Mouse (Mus musculus): Measurements from ENCODE around the gene Zfp462. TPM values are rescaled to one million over a fixed set of nuclear protein-coding genes. Genes with fewer than 3 reads are reported as not detected.

Gene Zfp462
- polyA plus RNA-seq, 1 experiment from 2014 or later, result 5.1 TPM

GRCm38 (mm10) chr4:55051345-55051744, 106.5 kb downstream of the Zfp462 start:
- Histone ChIP-seq H3K36me3 (ENCODE audit: control insufficient read depth, insufficient read depth, low read length) (peaks cover 63% of the 10 kb centered on the region), H3K27ac (ENCODE audit: low read depth) (no peak overlapping the region), H3K4me2 (ENCODE audit: low read length) (no peak overlapping the region), H3K9me3 (ENCODE audit: control insufficient read depth, low read length) (no peaks in the 10 kb centered on the region), H3K4me1 (replicated peaks; ENCODE audit: control insufficient read depth, insufficient read depth, low read length) (no peaks in the 10 kb centered on the region), H3K27me3 (replicated peaks; ENCODE audit: control insufficient read depth, insufficient read depth, low read length) (no peaks in the 10 kb centered on the region), H3K9ac (ENCODE audit: low read length) (no peak overlapping the region), H3K4me3 (ENCODE audit: low read depth, low read length) (no peak overlapping the region)
- DNase-seq (ENCODE audit: low spot score) (no peak), ATAC-seq (replicated peaks; ENCODE audit: low FRiP score, low TSS enrichment, low read depth) (no peak)
- WGBS, result 93% methylated on average over 4 of the region's 4 CpGs

- WGBS, result 93% methylated on average over 10 of the region's 10 CpGs
- H3K4me2 ChIP-seq (ENCODE audit: low read length), result no peak overlapping the region
- H3K27ac ChIP-seq (ENCODE audit: low read depth), result no peak overlapping the region
- H3K9me3 ChIP-seq (ENCODE audit: control insufficient read depth, low read length), result no peaks in the 10 kb centered on the region
- DNase-seq (ENCODE audit: low spot score) (no peak), ATAC-seq (replicated peaks; ENCODE audit: low FRiP score, low TSS enrichment, low read depth) (no peak)
- H3K27me3 ChIP-seq (replicated peaks; ENCODE audit: control insufficient read depth, insufficient read depth, low read length), result no peaks in the 10 kb centered on the region
- H3K9ac ChIP-seq (ENCODE audit: low read length), result no peak overlapping the region
- H3K4me1 ChIP-seq (replicated peaks; ENCODE audit: control insufficient read depth, insufficient read depth, low read length), result no peaks in the 10 kb centered on the region; the same call in 1 of the 2 replicates
- H3K36me3 ChIP-seq (ENCODE audit: control insufficient read depth, insufficient read depth, low read length), result peaks cover 70% of the 10 kb centered on the region
- no peak overlapping the region for H3K4me3 ChIP-seq (ENCODE audit: low read depth, low read length)
Observed at GRCm38 (mm10) chr4:55052686-55053085, 107.8 kb downstream of the Zfp462 start.

GRCm38 (mm10) chr4:55057666-55058455, 113.0 kb downstream of the Zfp462 start:
- no peak overlapping the region for H3K4me3 ChIP-seq (ENCODE audit: low read depth, low read length)
- no peaks in the 10 kb centered on the region for H3K27me3 ChIP-seq (replicated peaks; ENCODE audit: control insufficient read depth, insufficient read depth, low read length)
- no peak overlapping the region for H3K27ac ChIP-seq (ENCODE audit: low read depth)
- H3K4me1 ChIP-seq (replicated peaks; ENCODE audit: control insufficient read depth, insufficient read depth, low read length), result no peaks in the 10 kb centered on the region; the same call in 1 of the 2 replicates
- 68% methylated on average over 10 of the region's 10 CpGs for WGBS
- no peak overlapping the region for H3K4me2 ChIP-seq (ENCODE audit: low read length)
- no peak for ATAC-seq (replicated peaks; ENCODE audit: low FRiP score, low TSS enrichment, low read depth)
- H3K9ac ChIP-seq (ENCODE audit: low read length), result no peak overlapping the region
- no peaks in the 10 kb centered on the region for H3K9me3 ChIP-seq (ENCODE audit: control insufficient read depth, low read length)
- no peak for DNase-seq (ENCODE audit: low spot score)
- peaks cover 71% of the 10 kb centered on the region for H3K36me3 ChIP-seq (ENCODE audit: control insufficient read depth, insufficient read depth, low read length)

DNA sequence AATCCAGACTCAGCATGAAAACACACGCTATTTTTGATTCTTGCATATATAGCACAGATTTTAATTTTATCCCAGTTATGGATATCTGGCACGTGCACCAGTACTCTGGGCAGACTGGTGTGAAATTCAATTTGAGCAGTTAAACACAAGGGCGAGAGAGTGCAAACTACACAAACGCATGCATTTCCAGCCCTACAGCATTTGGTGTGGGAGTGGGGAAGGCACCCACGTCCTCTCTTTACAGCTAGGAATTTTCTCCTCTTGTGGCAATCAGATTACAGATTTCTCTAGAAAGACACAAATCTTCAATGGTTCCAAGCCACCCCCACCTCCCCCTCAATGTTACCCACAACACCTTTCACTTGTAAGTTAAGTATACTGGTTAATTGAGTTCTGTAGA, 114.1 kb downstream of the Zfp462 start:
- no peak overlapping the region for H3K9ac ChIP-seq (ENCODE audit: low read length)
- ATAC-seq (replicated peaks; ENCODE audit: low FRiP score, low TSS enrichment, low read depth) (no peak), DNase-seq (ENCODE audit: low spot score) (no peak)
- H3K27me3 ChIP-seq (replicated peaks; ENCODE audit: control insufficient read depth, insufficient read depth, low read length), result no peaks in the 10 kb centered on the region
- WGBS, result 92% methylated on average over 5 of the region's 5 CpGs
- H3K36me3 ChIP-seq (ENCODE audit: control insufficient read depth, insufficient read depth, low read length), result peaks cover 70% of the 10 kb centered on the region
- H3K9me3 ChIP-seq (ENCODE audit: control insufficient read depth, low read length), result no peaks in the 10 kb centered on the region
- H3K4me3 ChIP-seq (ENCODE audit: low read depth, low read length), result no peak overlapping the region
- no peaks in the 10 kb centered on the region; the same call in 1 of the 2 replicates for H3K4me1 ChIP-seq (replicated peaks; ENCODE audit: control insufficient read depth, insufficient read depth, low read length)
- H3K4me2 ChIP-seq (ENCODE audit: low read length), result no peak overlapping the region
- H3K27ac ChIP-seq (ENCODE audit: low read depth), result no peak overlapping the region

- no peak overlapping the region for H3K27ac ChIP-seq (ENCODE audit: low read depth)
- 71% methylated on average over 17 of the region's 17 CpGs for WGBS
- no peak overlapping the region for H3K9ac ChIP-seq (ENCODE audit: low read length)
- H3K4me1 ChIP-seq (replicated peaks; ENCODE audit: control insufficient read depth, insufficient read depth, low read length), result no peaks in the 10 kb centered on the region
- DNase-seq (ENCODE audit: low spot score) (no peak), ATAC-seq (replicated peaks; ENCODE audit: low FRiP score, low TSS enrichment, low read depth) (no peak)
- H3K27me3 ChIP-seq (replicated peaks; ENCODE audit: control insufficient read depth, insufficient read depth, low read length), result no peaks in the 10 kb centered on the region
- H3K36me3 ChIP-seq (ENCODE audit: control insufficient read depth, insufficient read depth, low read length), result peaks cover 43% of the 10 kb centered on the region
- H3K4me2 ChIP-seq (ENCODE audit: low read length), result no peak overlapping the region
- no peak overlapping the region for H3K4me3 ChIP-seq (ENCODE audit: low read depth, low read length)
- no peaks in the 10 kb centered on the region for H3K9me3 ChIP-seq (ENCODE audit: control insufficient read depth, low read length)
Observed at GRCm38 (mm10) chr4:55066341-55067170, 121.7 kb downstream of the Zfp462 start.

GRCm38 (mm10) chr4:55071535-55071934, 126.7 kb downstream of the Zfp462 start:
- Histone ChIP-seq H3K4me3 (ENCODE audit: low read depth, low read length) (no peak overlapping the region), H3K4me2 (ENCODE audit: low read length) (no peak overlapping the region), H3K36me3 (ENCODE audit: control insufficient read depth, insufficient read depth, low read length) (peaks cover 44% of the 10 kb centered on the region), H3K9me3 (ENCODE audit: control insufficient read depth, low read length) (no peaks in the 10 kb centered on the region), H3K9ac (ENCODE audit: low read length) (no peak overlapping the region), H3K4me1 (replicated peaks; ENCODE audit: control insufficient read depth, insufficient read depth, low read length) (no peaks in the 10 kb centered on the region), H3K27ac (ENCODE audit: low read depth) (no peak overlapping the region), H3K27me3 (replicated peaks; ENCODE audit: control insufficient read depth, insufficient read depth, low read length) (no peaks in the 10 kb centered on the region)
- DNase-seq (ENCODE audit: low spot score) (no peak), ATAC-seq (replicated peaks; ENCODE audit: low FRiP score, low TSS enrichment, low read depth) (no peak)
- WGBS, result 92% methylated on average over 5 of the region's 5 CpGs

- Histone ChIP-seq H3K27me3 (replicated peaks; ENCODE audit: control insufficient read depth, insufficient read depth, low read length) (no peaks in the 10 kb centered on the region), H3K4me2 (ENCODE audit: low read length) (no peak overlapping the region), H3K36me3 (ENCODE audit: control insufficient read depth, insufficient read depth, low read length) (peaks cover 64% of the 10 kb centered on the region), H3K9ac (ENCODE audit: low read length) (no peak overlapping the region), H3K4me3 (ENCODE audit: low read depth, low read length) (no peak overlapping the region), H3K27ac (ENCODE audit: low read depth) (no peak overlapping the region), H3K9me3 (ENCODE audit: control insufficient read depth, low read length) (no peaks in the 10 kb centered on the region), H3K4me1 (replicated peaks; ENCODE audit: control insufficient read depth, insufficient read depth, low read length) (no peaks in the 10 kb centered on the region)
- no peak for ATAC-seq (replicated peaks; ENCODE audit: low FRiP score, low TSS enrichment, low read depth)
- no peak for DNase-seq (ENCODE audit: low spot score)
- WGBS, result 71% methylated on average over 11 of the region's 11 CpGs
Observed at GRCm38 (mm10) chr4:55077133-55077889, 132.5 kb downstream of the Zfp462 start.

DNA sequence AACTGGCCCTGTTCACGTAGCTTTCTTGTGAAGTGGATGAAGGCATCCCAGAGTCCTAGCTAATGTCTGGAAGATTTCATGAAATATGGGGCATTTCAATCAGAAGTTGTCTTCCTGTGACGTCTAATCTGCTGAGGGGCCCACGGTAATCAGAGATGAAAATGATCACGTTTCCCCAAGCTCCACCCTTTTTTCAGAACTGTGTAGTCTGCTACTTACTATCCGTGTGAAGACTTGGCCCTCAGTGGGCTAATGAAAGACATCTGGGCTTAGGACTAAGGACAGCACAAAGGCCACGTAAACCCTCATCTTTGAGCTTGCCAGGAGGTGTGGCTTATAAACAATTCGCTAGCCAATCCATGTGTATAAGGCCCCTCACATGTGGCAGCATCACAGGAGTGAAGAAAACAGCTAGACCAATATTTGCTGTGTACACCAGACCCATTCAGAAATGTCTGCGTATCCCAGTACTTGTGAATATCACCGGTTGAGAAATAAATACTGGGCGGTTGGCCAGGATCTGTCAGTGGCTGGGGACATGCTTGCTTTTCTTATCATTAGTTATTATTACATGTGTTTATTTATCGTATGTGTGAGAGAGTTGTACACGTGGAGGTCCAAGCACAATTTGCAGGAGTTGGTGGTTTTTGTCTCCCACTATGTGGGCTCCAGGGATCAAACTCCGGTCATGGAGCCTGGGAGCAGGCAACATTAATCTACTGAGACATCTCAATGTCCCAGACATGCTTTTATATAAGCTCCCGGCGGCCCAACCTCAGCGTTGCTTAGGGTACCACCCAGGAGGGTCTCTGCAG, 133.3 kb downstream of the Zfp462 start:
- WGBS, result 63% methylated on average over 16 of the region's 16 CpGs
- no peak for DNase-seq (ENCODE audit: low spot score)
- no peaks in the 10 kb centered on the region for H3K4me1 ChIP-seq (replicated peaks; ENCODE audit: control insufficient read depth, insufficient read depth, low read length)
- no peak overlapping the region for H3K27ac ChIP-seq (ENCODE audit: low read depth)
- no peak overlapping the region for H3K4me2 ChIP-seq (ENCODE audit: low read length)
- no peaks in the 10 kb centered on the region for H3K9me3 ChIP-seq (ENCODE audit: control insufficient read depth, low read length)
- H3K27me3 ChIP-seq (replicated peaks; ENCODE audit: control insufficient read depth, insufficient read depth, low read length), result no peaks in the 10 kb centered on the region
- ATAC-seq (replicated peaks; ENCODE audit: low FRiP score, low TSS enrichment, low read depth), result no peak
- no peak overlapping the region for H3K4me3 ChIP-seq (ENCODE audit: low read depth, low read length)
- peaks cover 61% of the 10 kb centered on the region for H3K36me3 ChIP-seq (ENCODE audit: control insufficient read depth, insufficient read depth, low read length)
- no peak overlapping the region for H3K9ac ChIP-seq (ENCODE audit: low read length)
